Mouse (Mus musculus) kidney, postnatal 25 days (tissue): Measurements from ENCODE around the gene Hnrnpl.
A peak's percentile ranks its signal among the peaks of the same experiment; 100 is the strongest.

Experiments used
- DNase-seq, 2 experiments: peaks; one replicate each; pipeline ENCODE4 v3.0.0; 2021; ENCODE audit warnings: mixed read lengths in 2 of 2

Hnrnpl gene

DNA sequence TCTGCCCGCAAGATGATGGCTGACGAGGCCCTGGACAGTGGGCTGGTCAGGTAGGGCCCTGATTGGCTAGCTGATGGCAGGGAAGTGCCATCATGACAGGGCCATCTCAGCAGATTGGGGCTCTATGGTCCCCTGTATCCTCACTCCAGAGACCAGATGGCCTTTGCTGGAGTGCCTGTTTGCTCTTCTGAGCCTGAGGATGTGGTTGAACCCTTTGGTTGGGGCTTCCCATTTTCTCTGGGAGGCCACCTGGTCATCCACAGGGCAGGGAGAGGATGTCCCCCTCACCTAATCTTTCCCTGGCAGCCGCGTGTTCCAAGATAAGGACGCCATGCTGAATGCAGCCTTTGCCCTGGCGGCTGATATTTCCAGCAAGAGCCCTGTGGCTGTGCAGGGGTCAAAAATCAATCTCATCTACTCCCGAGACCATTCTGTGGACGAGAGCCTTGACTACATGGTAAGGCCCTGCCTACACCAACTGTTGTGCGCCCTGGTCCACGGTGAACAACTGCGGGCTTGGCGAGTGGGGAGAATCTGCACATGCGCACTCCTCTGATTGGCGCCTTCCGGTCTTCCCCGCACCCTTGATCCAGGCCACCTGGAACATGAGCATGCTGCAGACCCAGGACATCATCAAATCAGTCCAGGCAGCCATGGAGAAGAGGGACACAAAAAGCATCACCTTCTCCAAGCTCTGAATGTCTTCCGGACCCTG, 23.2 kb downstream of the Hnrnpl start:
- no peak for DNase-seq

DNA sequence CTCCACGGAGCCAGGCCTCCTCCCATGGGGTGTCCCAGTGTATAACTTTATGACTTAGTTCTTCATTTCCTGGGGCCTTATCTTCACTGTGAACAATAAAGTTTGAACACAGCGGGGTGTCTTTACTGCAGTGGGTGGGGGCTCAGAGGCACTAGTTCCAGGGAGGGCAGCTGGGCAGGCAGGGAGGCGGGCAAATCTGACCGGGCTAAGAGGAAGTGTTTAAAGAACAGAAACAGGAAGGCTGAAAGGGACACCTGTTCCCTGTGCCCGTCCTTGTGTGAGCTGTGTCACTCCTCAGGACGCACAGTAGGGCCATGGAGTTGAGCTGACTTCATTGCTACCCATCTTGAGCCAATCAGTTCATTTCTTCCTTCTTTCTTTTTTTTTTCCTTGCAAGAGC, 23.8 kb downstream of the Hnrnpl start:
- no peak for DNase-seq

DNA sequence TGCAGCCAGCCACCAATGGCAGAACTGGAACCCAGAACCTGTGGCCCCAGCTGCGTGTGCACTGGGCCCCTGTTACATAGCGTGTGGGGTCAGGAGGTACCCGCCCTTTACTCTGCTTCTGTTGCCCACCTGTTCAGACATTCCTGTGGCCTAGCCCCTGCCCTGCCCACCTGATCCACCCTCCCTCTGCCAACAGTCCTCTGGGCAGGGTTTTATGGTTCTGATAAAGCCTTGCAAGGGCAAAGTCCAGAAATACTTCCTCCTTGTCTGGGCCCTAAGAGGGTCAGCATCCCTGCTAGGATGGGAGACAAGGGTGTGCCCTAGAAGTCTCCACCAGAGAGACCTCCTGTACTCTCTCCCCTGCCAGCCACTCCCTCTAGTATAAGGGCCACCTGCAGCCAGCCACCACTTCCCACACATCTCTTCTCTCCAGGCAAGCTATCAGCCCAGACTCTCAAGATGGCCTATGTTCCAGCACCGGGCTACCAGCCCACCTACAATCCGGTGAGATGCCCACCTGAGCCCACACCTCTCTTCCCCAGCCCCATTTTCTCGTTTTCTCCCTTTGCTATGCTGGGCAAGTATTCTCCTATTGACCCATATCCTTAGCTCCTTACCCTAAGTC, 25.5 kb downstream of the Hnrnpl start, which contains the start of gene Lgals4:
Lgals4 (plus strand) TSS at position 132 of the 625 bp plus-strand sequence.
- no peak for DNase-seq

DNA sequence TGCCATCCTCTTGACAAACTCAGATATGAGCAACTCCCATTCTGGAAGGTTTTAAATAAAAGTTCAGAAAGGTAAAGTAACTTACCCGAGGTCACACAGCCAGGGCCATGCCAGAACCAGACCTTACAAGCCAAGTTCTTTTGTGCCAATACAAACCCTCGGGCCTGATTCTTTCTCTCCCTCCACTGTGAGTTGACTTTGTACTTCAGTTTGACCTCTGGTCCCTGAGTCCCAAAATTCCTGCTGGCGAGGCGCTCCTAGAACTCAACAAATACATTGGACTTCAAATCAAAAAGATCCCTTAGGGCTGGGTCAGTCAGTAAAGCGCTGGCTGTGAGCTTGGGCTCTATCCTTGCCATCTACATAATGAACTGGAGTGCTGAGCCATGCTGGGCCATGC, 28.6 kb downstream of the Hnrnpl start:
- DNase-seq = peak in 1 of 2 experiments; percentile 58

DNA sequence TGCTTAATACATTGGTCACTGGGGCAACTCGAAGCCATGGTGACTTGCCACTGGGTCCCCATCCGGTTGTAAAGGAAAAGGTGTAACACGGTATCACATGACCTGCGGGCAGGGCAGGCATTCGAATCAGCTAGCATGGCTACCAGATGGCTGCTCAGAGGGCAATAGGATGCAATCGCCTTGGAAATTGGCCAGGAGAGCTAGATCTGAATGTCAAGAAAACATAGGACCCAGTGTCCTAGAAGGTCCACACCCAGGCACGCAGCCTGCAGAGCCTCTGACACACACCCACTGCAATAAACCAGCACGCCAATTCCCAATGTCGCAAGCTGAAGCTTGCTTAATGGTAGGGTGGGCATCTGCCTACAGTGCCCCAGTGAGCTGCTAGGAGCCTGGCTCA, 30.0 kb downstream of the Hnrnpl start:
- no peak for DNase-seq

DNA sequence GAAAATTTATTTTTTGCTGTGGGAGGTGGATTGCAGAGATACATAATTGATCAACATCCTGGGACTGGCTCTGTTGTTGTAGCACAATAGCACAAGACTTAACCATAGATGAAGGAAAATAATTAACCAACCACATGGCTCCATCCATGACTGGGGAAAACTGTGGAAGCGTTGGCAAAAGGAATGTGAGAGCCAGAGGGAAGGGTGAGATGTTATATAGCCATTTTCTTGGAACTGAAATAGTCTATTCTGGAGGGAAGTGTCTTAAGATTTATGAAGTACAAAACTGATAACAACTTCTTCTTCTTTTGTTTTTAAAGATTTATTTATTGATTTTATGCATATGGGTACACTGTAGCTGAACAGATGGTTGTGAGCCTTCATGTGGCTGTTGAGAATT, 38.9 kb downstream of the Hnrnpl start:
- DNase-seq = no peak

DNA sequence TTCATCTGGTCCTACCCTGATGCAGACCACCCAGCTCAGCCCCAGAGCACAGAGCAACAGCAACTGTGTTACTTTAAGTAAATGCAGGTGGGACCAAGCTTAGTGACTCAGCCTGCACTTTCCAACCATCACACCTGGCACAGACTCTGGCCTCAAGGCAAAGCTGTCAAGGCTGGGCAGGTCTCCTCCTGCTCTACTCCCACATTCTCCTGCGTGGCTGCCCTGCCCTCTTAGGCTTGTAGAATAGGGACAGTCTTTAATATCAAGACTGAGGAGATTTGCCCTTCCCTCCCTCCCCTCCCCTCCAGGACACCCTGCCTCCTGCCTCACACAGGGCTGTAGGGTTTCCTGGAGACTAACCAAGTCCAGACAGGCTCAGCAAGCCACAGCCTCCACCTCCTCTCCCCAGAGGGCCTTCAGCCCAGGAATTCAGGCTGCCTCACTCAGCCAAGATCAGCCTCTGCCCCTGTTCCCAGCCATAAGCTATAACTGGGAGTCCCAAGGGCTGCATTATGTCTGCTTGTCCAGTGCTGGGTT, 41.4 kb downstream of the Hnrnpl start:
- DNase-seq = no peak

DNA sequence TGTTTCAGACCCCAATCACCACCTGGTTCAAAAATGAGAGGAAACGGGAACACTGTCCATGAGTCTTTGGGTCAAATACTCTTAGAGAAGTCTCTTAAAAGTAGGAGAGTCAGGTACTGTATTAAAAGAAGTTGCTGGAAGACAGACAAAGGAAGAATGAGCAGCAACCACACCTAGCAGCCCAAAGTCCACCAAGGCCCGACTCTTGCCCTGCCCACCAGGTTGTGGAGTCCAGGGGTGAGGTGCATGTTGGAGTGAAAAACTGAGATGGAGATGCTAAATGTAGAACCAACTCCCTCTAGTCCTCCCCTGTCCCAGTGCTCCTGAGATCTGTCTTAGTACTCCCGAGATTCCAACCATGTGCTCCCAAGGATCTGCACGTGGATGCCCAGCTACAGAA, 42.3 kb downstream of the Hnrnpl start:
- no peak for DNase-seq

DNA sequence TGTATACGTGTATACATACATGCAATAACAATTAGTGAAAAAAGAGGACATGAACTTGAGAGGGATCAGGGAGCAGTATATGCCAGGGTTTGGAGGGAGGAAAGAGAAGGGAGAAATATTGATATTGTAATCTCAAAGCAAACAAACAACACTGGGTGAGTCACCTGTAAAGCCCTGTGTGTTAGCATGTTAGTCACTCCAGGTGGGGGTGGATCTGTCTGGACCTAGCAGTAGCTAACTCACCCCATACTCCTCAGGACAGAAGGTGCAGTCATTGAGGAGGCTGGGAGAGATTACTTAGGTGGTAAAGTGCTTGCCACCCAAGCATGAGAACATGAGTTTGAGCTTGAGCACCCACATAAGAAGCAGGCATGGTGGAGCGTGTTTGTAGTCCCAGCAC, 51.6 kb downstream of the Hnrnpl start:
- no peak for DNase-seq

DNA sequence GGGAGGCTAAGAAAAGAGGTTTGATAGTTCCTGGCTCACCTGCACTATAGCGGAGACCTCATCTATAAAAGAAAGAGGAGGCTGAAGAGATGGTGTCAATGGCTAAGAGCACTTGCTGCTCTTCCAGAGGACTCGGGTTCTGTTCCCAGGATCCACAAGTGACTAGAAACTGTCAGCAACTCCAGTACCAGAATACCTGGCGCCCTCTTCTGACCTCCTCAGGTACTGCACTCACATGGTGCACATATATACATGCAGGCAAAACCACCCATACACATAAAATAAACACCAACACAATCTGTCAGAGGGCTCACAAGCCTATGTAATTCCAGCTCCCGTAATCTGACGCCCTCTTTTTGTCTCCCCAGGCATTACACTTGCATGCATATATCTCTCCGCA, 52.6 kb downstream of the Hnrnpl start:
- DNase-seq = no peak

DNA sequence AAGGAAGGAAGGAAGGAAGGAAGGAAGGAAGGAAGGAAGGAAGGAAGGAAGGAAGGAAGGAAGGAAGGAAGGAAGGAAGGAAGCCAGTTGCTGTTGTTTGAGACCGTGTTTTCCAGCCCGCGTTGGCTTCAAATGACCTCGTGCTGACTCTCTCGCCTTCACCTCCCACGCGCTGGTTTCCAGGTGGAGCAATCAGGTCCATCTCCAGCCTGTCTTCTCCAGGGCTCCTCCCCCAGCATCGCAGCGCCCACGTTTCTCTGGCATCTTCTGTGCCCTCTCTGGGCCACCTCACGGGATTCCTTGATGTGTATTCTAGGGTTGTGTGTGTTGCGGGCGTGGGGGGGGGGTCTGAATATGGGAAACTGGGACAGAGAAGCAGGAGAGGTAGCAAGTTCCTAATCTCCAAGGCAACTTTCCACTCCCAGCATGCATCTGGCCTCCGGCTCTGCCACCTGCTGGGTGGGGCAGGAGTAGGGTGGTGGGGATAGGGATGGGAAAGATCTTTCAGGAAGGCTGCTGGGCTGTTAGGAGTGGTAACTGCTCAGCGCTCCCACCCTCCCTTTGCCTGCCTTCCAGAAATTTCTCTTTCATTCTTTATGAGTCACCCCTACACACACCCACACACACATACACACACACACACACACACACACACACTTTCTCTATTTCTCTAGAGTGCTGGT, 54.6 kb downstream of the Hnrnpl start:
- DNase-seq = no peak

DNA sequence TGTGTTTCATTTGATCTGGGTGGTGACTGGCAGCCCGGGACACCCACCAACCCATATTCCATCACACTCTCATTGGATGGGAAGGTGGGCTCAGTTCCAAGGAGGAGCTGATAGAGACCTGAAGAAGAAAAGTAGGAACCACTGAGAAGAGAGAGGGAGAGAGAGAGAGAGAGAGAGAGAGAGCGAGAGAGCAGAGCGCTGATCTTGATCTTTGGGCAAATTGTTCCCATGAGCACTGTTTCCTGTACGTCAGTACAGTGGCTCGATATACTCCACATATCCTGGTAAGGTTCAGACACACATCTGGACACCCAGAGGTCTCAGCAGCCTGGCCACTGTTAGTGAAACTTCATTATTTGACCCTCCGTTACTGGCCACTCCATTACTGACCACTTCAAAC, 55.2 kb downstream of the Hnrnpl start, which contains the start of gene Lgals7:
Lgals7 (plus strand) TSS at position 314 of the 400 bp plus-strand sequence.
- no peak for DNase-seq

DNA sequence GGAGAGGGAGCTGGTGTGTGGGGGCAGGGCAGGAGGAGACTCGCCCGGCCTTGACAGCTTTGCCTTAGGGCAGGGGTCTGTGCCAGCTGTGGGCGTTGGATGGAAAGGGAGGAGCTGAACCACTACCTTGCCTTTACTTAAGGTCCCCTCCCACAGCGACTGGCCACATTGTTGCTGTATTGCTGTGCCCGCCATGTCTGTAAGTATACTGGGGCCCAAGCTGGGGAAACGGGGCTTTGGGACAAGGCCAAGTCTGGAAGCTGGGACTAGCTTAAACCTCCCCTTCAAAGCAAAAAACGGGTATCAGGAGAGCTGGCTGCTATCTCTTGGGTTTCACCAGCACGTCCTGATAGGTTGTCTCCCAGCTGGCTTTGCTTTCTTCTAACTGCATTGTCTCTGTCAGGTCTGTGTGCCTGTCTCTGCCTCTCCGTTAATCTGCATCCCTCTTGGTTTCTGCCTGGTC, 56.0 kb downstream of the Hnrnpl start:
- DNase-seq = no peak

DNA sequence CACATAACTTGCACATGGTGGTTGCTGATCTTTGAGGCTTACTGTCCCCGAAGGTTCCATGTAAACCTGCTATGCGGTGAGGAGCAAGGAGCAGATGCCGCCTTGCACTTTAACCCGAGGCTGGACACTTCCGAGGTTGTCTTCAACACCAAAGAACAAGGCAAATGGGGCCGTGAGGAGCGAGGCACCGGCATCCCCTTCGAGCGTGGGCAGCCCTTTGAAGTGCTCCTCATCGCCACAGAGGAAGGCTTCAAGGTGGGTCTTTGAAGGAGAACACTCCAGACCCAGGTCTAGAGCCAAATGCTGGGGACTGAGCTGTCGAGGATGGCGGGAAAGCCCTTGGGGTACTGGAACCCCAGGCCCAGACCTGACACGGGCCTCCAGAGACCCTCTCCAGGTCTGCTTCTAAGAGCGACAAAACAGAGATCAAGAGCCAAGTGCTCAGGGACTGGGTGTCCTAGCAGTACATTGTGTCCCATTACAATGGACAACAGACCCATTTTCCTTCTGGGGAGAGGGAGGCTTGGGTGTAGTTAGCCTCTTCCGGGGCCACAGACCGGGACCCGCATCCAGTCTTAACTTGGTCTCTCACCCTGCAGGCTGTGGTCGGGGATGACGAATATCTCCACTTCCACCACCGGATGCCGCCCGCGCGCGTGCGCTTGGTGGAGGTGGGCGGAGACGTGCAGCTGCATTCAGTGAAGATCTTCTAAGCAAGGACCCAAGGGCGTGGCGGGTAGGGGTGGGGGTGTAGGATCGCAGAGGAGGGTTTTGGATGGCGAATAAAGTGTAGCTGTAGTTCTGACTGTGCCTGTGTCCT, 57.4 kb downstream of the Hnrnpl start:
- peak; percentile 77 to 88 for DNase-seq

DNA sequence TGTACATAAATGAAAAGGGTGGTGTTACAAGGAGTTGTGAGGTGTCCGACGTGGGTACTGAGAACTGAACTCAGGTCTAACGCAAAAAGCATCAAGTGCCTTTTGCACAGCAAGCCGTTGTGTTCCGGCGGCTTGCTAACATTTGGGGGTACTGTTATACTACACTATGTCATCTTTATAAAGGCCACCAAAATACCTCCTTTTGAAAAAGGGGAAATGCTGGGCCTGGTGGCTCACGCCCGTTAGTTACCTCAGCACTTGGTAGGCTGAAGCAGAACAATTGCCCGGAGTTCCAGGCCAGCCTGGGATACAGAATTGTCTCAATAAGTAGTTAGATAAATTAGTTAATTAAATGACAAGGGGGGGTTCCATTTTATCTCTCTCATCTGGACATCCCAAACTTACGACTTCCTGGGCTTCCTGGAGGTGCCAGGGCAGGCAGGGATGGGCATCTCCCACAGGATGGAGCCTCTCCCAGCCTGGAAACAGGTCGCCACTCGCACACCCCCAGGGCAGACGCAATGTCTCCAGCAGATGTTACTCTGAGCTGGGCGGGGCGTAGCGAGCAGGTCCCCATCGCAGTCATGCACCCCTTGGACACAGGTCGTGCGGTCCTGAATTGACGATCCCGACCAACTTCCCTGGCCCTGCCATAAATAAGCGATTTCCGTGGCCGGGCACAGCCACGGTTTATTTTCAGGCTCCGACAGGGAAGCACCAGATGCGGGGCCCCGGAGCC, 58.6 kb downstream of the Hnrnpl start:
- no peak for DNase-seq

DNA sequence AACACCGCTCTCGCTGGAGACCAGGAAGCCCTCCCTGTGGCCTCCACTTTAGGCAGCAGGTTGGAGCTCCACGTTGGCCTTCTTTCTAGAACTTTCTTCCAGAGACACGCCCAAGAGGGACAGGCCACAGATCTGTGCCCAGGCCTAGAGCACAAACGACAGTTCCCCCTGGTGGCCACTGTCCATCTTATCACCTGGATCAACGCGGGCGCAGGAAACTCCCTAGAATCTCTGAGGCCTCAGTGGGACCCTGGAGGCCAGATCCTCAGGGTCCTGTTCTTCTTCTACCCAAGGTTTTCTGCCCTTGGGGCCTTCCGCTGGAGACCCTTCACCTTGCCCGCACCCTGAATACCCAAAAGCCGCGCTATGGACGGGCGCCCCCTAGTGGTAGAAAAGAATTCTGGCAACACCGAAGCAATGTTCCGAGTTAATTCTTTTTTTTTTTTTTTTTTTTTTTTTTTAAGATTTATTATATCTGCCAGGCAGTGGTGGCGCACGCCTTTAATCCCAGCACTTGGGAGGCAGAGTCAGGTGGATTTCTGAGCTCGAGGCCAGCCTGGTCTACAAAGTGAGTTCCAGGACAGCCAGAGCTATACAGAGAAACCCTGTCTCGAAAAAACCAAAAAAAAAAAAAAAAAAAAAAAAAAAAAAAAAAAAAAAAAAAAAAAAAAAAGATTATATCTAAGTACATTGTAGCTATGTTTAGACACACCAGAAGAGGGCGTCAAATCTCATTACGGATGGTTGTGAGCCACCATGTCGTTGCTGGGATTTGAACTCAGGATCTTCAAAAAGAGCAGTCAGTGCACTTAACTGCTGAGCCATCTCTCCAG, 59.4 kb downstream of the Hnrnpl start:
- peak; percentile 85 to 87 for DNase-seq

DNA sequence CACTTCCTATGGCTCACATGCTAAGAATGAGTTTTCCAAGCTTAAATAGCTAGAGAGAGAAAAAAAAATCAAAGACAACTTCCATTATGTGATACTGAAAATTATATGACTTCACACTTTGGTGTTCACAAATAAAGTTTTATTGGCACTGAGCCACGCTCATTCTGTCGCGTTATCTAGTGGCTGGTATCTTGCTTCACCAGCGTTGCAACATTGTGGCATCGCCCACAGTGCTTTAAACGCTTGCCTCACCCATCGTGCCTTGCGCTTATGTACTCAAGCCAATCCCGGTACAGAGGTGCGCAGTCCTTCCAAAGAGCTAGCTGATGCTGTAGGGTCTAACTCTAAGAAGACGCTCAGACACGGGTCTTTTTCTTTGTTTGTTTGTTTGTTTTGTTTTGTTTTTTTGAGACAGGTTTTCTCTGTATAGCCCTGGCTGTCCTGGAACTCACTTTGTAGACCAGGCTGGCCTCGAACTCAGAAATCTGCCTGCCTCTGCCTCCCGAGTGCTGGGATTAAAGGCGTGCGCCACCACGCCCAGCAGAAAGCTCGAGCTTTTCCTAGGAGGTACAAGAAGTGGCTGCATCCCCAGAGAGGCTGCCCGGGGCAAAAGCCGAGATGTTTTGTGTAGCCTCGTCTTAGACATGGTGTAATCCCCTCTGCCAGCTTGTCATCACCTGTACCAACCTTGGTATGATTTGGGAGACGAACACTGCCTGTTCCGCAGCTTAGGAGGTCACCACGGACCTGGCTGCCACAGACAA, 62.7 kb downstream of the Hnrnpl start:
- no peak for DNase-seq
